Mouse (Mus musculus) MEL (cell line): Measurements from ENCODE around the gene Aktip.

Experiments
- CHD2 ChIP-seq: IDR thresholded peaks from 2 replicates; pipeline ENCODE4 v1.6.1; 2011; ENCODE audit warnings: low read length, improper control_type of control experiment
- CTCF ChIP-seq, 3 experiments: IDR thresholded peaks in 2 of 3; conservative IDR thresholded peaks in 1 of 3; 2 replicates each; pipeline ENCODE4 v1.5.1; 2011 to 2012; ENCODE audit warnings: low read length in 3 of 3, low read depth in 2 of 3, mild to moderate bottlenecking in 2 of 3, improper control_type of control experiment in 1 of 3, inconsistent platforms in 1 of 3, mixed read lengths in 1 of 3, moderate library complexity in 1 of 3; ENCODE audit not compliant: control insufficient read depth in 1 of 3, insufficient read depth in 1 of 3, poor library complexity in 1 of 3, severe bottlenecking in 1 of 3
- E2F4 ChIP-seq: IDR thresholded peaks from 2 replicates; pipeline ENCODE4 v1.6.1; 2011; ENCODE audit warnings: low read depth, low read length, improper control_type of control experiment, borderline replicate concordance
- ELF1 ChIP-seq: IDR thresholded peaks from 2 replicates; pipeline ENCODE4 v1.6.1; 2014; ENCODE audit warnings: low read depth, mild to moderate bottlenecking, inconsistent platforms, low read length, improper control_type of control experiment, moderate library complexity
- EP300 ChIP-seq, 2 experiments: IDR thresholded peaks; 2 replicates each; pipeline ENCODE4 v1.6.1; 2011; ENCODE audit warnings: improper control_type of control experiment in 2 of 2, low read length in 2 of 2, low read depth in 1 of 2, mild to moderate bottlenecking in 1 of 2
- GATA1 ChIP-seq: IDR thresholded peaks from 2 replicates; pipeline ENCODE4 v1.6.1; 2011; ENCODE audit warnings: low read depth, low read length, improper control_type of control experiment
- MAFK ChIP-seq: IDR thresholded peaks from 2 replicates; pipeline ENCODE4 v1.6.1; 2011; ENCODE audit warnings: low read depth, mild to moderate bottlenecking, low read length, improper control_type of control experiment, borderline replicate concordance
- MAX ChIP-seq: IDR thresholded peaks from 2 replicates; pipeline ENCODE4 v1.6.1; 2011; ENCODE audit warnings: low read length, improper control_type of control experiment
- MAZ ChIP-seq: IDR thresholded peaks from 2 replicates; pipeline ENCODE4 v1.6.1; 2012; ENCODE audit warnings: low read depth, mild to moderate bottlenecking, inconsistent platforms, low read length, improper control_type of control experiment
- MYB ChIP-seq: IDR thresholded peaks from 2 replicates; pipeline ENCODE4 v1.6.1; 2011; ENCODE audit warnings: mild to moderate bottlenecking, low read depth, low read length, improper control_type of control experiment
- POLR2A ChIP-seq, 2 experiments: IDR thresholded peaks; 2 replicates each; pipeline ENCODE4 v1.6.1; 2011 to 2012; ENCODE audit warnings: low read length in 2 of 2, mild to moderate bottlenecking in 2 of 2, control low read depth in 1 of 2, improper control_type of control experiment in 1 of 2, low read depth in 1 of 2, moderate library complexity in 1 of 2; ENCODE audit not compliant: control insufficient read depth in 1 of 2, insufficient read depth in 1 of 2, poor library complexity in 1 of 2
- SMC3 ChIP-seq: IDR thresholded peaks from 2 replicates; pipeline ENCODE4 v1.6.1; 2011; ENCODE audit warnings: low read depth, low read length, improper control_type of control experiment
- TAL1 ChIP-seq: IDR thresholded peaks from 2 replicates; pipeline ENCODE4 v1.6.1; 2012; ENCODE audit warnings: mild to moderate bottlenecking, inconsistent platforms, low read length, moderate library complexity, mixed read lengths
- TCF12 ChIP-seq: IDR thresholded peaks from 2 replicates; pipeline ENCODE4 v1.6.1; 2014; ENCODE audit warnings: low read depth, mild to moderate bottlenecking, inconsistent platforms, low read length, improper control_type of control experiment, moderate library complexity

DNA sequence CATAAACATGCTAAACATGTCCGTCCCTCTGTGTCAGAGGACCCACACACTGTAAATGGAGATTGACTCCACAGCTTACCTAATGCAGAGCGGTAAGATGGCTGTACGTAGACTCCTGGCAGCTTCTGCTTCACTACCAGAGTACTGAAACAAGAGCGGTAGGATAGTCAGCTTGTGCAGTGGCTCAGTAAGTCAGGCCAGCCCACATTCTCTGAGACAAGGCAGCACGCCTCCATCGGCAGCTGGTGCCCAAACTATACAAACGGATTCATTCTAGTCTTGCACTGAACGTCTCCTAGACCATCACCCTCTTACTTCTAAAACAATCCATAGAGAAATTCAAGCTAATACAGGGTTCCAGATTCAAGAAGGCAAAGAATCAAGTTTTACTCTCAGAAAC, 73.0 kb downstream of the Aktip start:
- TF ChIP-seq GATA1 = no peak
- TF ChIP-seq CHD2 = no peak
- TF ChIP-seq TAL1 = no peak
- TF ChIP-seq CTCF (IDR thresholded peaks at IDR 0.05 in 2 of 3, conservative IDR thresholded peaks at IDR 0.05 in 1 of 3; ENCODE audit: control insufficient read depth in 1 of 3, insufficient read depth in 1 of 3, low read depth in 2 of 3, low read length in 3 of 3, poor library complexity in 1 of 3, severe bottlenecking in 1 of 3) = no peak
- no peak for TF ChIP-seq MAFK
- TF ChIP-seq EP300 (IDR thresholded peaks at IDR 0.05; ENCODE audit: low read depth in 1 of 2, low read length in 2 of 2) = no peak
- TF ChIP-seq MAX = no peak
- no peak for TF ChIP-seq TCF12
- no peak for TF ChIP-seq POLR2A (IDR thresholded peaks at IDR 0.05; ENCODE audit: control insufficient read depth in 1 of 2, insufficient read depth in 1 of 2, low read depth in 1 of 2, low read length in 2 of 2, poor library complexity in 1 of 2)
- TF ChIP-seq MAZ = no peak
- no peak for TF ChIP-seq E2F4
- TF ChIP-seq SMC3 = no peak
- no peak for TF ChIP-seq ELF1
- TF ChIP-seq MYB = no peak
